Mouse (Mus musculus) brain, embryonic 14.5 days (tissue): ENCODE measurements around the gene Tbc1d30.

ENCODE experiments used
- CTCF ChIP-seq: fragments of 200-500 bp; IDR thresholded peaks from 2 replicates; pipeline ENCODE4 v1.5.1; 2012; ENCODE audit warnings: inconsistent platforms, mild to moderate bottlenecking, moderate library complexity, borderline replicate concordance; ENCODE audit not compliant: insufficient read depth, insufficient read length; ENCODE audit errors: extremely low read depth
- POLR2A ChIP-seq: fragments of 200-500 bp; IDR thresholded peaks from 2 replicates; pipeline ENCODE4 v1.6.1; 2012; ENCODE audit warnings: mild to moderate bottlenecking, inconsistent platforms, borderline replicate concordance; ENCODE audit not compliant: poor library complexity, insufficient read depth, insufficient read length, severe bottlenecking; ENCODE audit errors: extremely low read depth

DNA sequence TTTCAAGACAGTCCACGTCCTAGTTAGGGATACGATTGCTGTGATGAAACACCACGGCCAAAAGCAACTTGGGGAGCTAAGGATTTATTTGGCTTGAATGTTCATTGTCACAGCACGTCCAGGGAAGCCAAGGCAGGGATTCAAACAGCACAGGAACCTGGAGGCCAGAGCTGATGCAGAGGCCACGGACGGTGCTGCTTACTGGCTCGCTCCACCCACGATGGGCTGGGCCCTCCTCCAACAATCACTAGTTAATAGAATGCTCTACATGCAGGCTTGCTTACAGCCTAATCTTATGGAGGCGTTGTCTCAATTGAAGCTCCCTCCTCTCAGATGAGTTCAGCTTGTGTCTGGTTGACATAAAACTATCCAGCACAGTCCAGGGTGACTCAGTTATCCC, 16.7 kb upstream of the Tbc1d30 start:
- TF ChIP-seq CTCF (no peak), POLR2A (no peak)
